Mouse (Mus musculus): ENCODE measurements at regions not wholly inside any gene's neighbourhood (a gene's known extent, or its start where the extent isn't known, plus 50 kb on each side); places are given as distances from the start of the nearest gene placed in this dataset.

DNA sequence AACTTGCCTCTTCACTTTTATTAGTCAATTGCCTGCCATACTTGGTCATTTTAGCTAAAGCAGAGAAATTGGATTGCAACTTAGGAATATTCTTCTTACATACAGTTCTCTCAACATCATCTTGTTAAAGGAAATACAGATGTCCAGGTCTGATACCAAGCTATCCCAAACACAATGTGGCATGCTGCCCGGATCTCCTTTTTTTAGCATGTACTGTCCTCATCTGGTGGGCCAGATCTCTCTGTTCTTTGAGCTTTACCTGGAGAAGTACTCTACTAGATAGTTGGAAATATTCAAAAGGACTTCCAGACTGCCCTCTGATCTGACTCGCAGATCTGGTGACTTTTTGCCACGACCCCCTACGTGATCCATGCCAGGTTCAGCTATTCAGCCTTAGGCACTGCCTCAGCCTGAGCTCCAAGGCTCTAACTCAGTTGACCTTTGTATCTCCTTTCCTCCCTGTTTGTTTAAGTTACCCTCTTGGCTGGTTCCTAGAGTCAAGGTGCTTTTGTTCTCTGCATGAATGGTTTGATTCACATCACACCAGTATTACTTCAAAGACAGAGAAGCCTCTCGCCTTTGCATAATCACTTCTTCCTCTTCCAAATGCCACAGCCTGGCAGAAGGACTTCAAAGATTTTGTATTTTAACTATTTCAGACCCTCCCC lies 232.9 kb upstream of the Krr1 start:
- TF ChIP-seq CTCF (IDR thresholded peaks at IDR 0.05): no peak
- TF ChIP-seq EP300 (IDR thresholded peaks at IDR 0.05): no peak

Measured in lung, postnatal 0 days (tissue).